Mouse (Mus musculus) lung, embryonic 16.5 days (tissue): ENCODE data around the gene Kazn. TPM values are rescaled to one million over a fixed set of nuclear protein-coding genes. Genes with fewer than 3 reads are reported as not detected.

Experiments used
- ATAC-seq: fragments of 200-750 bp; cut with Nextera tagmentation; 2 replicates; pipeline ENCODE4 v1.8.0; 2017; ENCODE audit warnings: low read depth, mild to moderate bottlenecking, moderate library complexity
- H3K27ac ChIP-seq: fragments of 300-500 bp; sonication (generic); 2 replicates; pipeline ENCODE4 v1.5.1; 2014; ENCODE audit warnings: mild to moderate bottlenecking, control low read depth, low read length
- H3K27me3 ChIP-seq: fragments of 300-500 bp; sonication (generic); 2 replicates; pipeline ENCODE4 v1.6.1; 2014; ENCODE audit warnings: low read depth, low read length, mixed read lengths; ENCODE audit not compliant: control insufficient read depth, insufficient read depth
- H3K36me3 ChIP-seq: fragments of 300-500 bp; sonication (generic); 2 replicates; pipeline ENCODE4 v1.6.1; 2014; ENCODE audit warnings: low read length; ENCODE audit not compliant: control insufficient read depth, insufficient read depth
- H3K4me1 ChIP-seq: fragments of 300-500 bp; sonication (generic); replicated peaks from 2 replicates; pipeline ENCODE4 v1.6.1; 2014; ENCODE audit warnings: low read length, mixed read lengths; ENCODE audit not compliant: control insufficient read depth, insufficient read depth
- H3K4me2 ChIP-seq: fragments of 300-500 bp; sonication (generic); 2 replicates; pipeline ENCODE4 v1.6.1; 2014; ENCODE audit warnings: low read depth, low read length, control low read depth
- H3K4me3 ChIP-seq: fragments of 300-500 bp; sonication (generic); 2 replicates; pipeline ENCODE4 v1.5.1; 2014; ENCODE audit warnings: mild to moderate bottlenecking, low read length, control low read depth
- H3K9ac ChIP-seq: fragments of 300-500 bp; sonication (generic); 2 replicates; pipeline ENCODE4 v1.6.1; 2014; ENCODE audit warnings: low read length, control low read depth
- H3K9me3 ChIP-seq: fragments of 300-500 bp; sonication (generic); 2 replicates; pipeline ENCODE4 v1.6.1; 2016; ENCODE audit warnings: low read length; ENCODE audit not compliant: control insufficient read depth
- WGBS: fragments of 180-500 bp; shearing (Covaris S2); extraction: QIAGEN DNeasy Blood & Tissue Kit; methylation state at CpG from one replicate; pipeline ENCODE4 v1.1.7; 2014; 5-methylcytosine and 5-hydroxymethylcytosine counted together
- polyA plus RNA-seq: library from polyadenylated mRNA; unstranded; fragments of >200 nt; fragmentation: Nextera tagmentation; extraction: Ambion mirVana; gene quantifications from 2 replicates; pipeline ENCODE4 v1.2.1, GENCODE M21; 2015

The Kazn gene
- polyA plus RNA-seq, 1 experiment from 2014 or later: 11.4 TPM

- ATAC-seq: no peak
- WGBS: 43% methylated on average over 12 of the region's 12 CpGs
- 0 out of 2 replicates have a peak, but pooled peaks cover 2% of the 10 kb centered on the region for H3K36me3 ChIP-seq
- no peak overlapping the region for H3K4me2 ChIP-seq
- peaks cover 10% of the 10 kb centered on the region for H3K4me1 ChIP-seq
- H3K9me3 ChIP-seq: no peaks in the 10 kb centered on the region
- H3K27me3 ChIP-seq: no peaks in the 10 kb centered on the region
- no peak overlapping the region for H3K27ac ChIP-seq
- H3K4me3 ChIP-seq: no peak overlapping the region
- H3K9ac ChIP-seq: no peak overlapping the region
Observed at GRCm38 (mm10) chr4:142103081-142103671, 136.0 kb downstream of the Kazn start.

- H3K9me3 ChIP-seq: no peaks in the 10 kb centered on the region
- WGBS: 7% methylated on average over 8 of the region's 8 CpGs
- H3K4me3 ChIP-seq: 0 out of 2 replicates have a peak overlapping the region, but pooled peaks have one; percentile 18
- no peaks in the 10 kb centered on the region for H3K27me3 ChIP-seq
- H3K27ac ChIP-seq: peak overlapping the region; percentile 80; the same call in 1 of the 2 replicates
- H3K9ac ChIP-seq: 0 out of 2 replicates have a peak overlapping the region, but pooled peaks have one; percentile 8
- H3K36me3 ChIP-seq: no peaks in the 10 kb centered on the region
- peak; percentile 63 for ATAC-seq
- H3K4me2 ChIP-seq: peak overlapping the region; percentile 51
- H3K4me1 ChIP-seq: peaks cover 25% of the 10 kb centered on the region
Observed at GRCm38 (mm10) chr4:142098303-142098702, 140.9 kb downstream of the Kazn start.

- WGBS: 6% methylated on average over 5 of the region's 5 CpGs
- Histone ChIP-seq H3K36me3 (no peaks in the 10 kb centered on the region), H3K9me3 (no peaks in the 10 kb centered on the region), H3K27ac (peak overlapping the region; percentile 80), H3K4me1 (peaks cover 22% of the 10 kb centered on the region), H3K4me3 (0 out of 2 replicates have a peak overlapping the region, but pooled peaks have one; percentile 18), H3K27me3 (no peaks in the 10 kb centered on the region), H3K9ac (no peak overlapping the region), H3K4me2 (peak overlapping the region; percentile 51)
- ATAC-seq: peak; percentile 85
Observed at GRCm38 (mm10) chr4:142097871-142098270, 141.3 kb downstream of the Kazn start.

DNA sequence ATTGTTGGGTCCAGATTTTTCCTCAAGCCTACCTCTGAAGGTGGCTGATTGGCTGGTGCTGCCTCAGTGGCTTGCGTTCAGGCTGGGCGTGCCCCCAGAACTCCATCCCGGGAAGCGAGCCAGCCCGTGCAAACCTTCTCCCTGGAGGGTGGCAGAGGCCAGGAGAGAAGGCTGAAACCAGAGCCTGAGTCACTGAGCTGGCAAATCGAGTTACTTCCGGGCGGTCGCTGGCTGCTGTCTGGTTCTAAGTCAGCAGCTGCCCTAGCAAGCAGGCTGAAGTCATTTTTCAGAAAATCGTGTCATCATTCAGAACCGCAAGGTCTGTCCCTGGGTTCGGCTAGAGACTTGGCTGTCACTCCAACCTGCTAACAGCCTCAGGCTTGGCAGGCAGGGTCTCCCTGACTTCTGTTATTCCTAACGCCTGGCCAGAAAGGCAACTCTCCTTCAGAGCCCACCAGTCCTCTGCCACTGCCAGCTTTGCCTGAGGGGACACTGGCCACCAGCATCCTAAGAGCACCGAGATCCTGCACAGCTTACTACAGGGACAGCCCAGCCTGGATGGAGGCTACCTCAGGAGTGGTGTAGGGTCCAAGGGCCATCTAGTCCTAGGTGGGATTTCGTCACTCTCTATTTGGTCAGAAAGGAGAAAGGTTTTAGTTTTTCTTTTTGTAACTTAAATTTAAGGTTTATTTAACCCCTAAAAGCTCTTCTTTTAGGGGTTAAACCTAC, 143.5 kb downstream of the Kazn start:
- no peak overlapping the region for H3K27ac ChIP-seq
- ATAC-seq: peak; percentile 21; the same call in 1 of the 2 replicates

DNA sequence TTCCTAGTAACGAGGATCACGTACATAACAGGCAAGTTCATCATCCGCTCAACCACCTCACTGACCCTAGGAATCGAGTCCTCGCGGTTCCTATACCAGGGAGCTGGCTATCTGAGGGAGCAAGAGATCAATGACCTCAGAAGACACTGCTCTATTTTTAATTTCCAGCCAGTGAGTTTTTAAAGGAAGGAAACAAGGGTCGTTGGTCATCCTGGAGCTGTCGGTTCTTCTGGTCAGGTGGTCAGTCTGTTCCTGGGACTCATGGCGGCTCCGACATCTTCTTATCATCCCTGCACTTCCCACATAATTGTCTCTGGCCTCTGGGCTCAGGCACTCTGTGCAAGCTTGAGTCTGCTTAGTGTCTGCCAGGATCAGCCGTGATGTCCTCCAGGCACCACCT, 144.8 kb downstream of the Kazn start:
- no peak overlapping the region for H3K4me3 ChIP-seq
- WGBS: 72% methylated on average over 11 of the region's 11 CpGs
- H3K4me1 ChIP-seq: peaks cover 20% of the 10 kb centered on the region
- no peak overlapping the region for H3K4me2 ChIP-seq
- H3K9ac ChIP-seq: no peak overlapping the region
- no peaks in the 10 kb centered on the region for H3K36me3 ChIP-seq
- H3K9me3 ChIP-seq: no peaks in the 10 kb centered on the region
- no peak for ATAC-seq
- H3K27ac ChIP-seq: no peak overlapping the region
- no peaks in the 10 kb centered on the region for H3K27me3 ChIP-seq

More for the DNA sequence above, 143.5 kb downstream of the Kazn start:
- Histone ChIP-seq H3K36me3 (no peaks in the 10 kb centered on the region), H3K4me1 (peaks cover 20% of the 10 kb centered on the region), H3K4me3 (no peak overlapping the region), H3K27me3 (no peaks in the 10 kb centered on the region), H3K9me3 (no peaks in the 10 kb centered on the region), H3K9ac (no peak overlapping the region), H3K4me2 (no peak overlapping the region)
- WGBS: 48% methylated on average over 15 of the region's 15 CpGs

GRCm38 (mm10) chr4:142091100-142091499, 148.1 kb downstream of the Kazn start:
- H3K27ac ChIP-seq: no peak overlapping the region
- H3K27me3 ChIP-seq: no peaks in the 10 kb centered on the region
- peaks cover 6% of the 10 kb centered on the region; the same call in 1 of the 2 replicates for H3K4me1 ChIP-seq
- H3K9ac ChIP-seq: no peak overlapping the region
- ATAC-seq: no peak
- H3K4me2 ChIP-seq: no peak overlapping the region
- no peaks in the 10 kb centered on the region for H3K36me3 ChIP-seq
- WGBS: 60% methylated on average over 2 of the region's 2 CpGs
- no peaks in the 10 kb centered on the region for H3K9me3 ChIP-seq
- H3K4me3 ChIP-seq: no peak overlapping the region

DNA sequence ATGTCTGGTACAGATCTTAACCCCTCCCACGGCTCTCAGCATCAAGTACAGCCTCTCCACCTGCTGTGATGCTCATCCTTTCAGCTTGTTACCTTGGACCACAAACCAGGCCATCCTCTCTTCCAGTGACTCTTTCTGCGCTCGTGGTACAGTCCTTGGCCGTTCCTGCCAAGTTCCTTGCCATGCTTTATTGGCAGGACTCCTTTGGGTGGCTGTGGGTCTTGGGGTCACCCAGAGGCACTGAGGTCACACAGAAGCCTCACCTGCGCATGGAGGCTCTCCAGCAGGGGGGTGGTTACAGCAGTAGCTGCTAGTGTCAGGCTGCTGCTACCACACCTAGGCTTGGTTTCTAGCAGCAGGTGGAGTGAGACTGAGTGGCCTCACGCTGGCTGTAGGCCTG, 149.2 kb downstream of the Kazn start:
- H3K9me3 ChIP-seq: no peaks in the 10 kb centered on the region
- no peak overlapping the region for H3K9ac ChIP-seq
- no peaks in the 10 kb centered on the region; the same call in 1 of the 2 replicates for H3K4me1 ChIP-seq
- H3K4me3 ChIP-seq: no peak overlapping the region
- H3K27me3 ChIP-seq: no peaks in the 10 kb centered on the region
- ATAC-seq: no peak
- no peak overlapping the region for H3K4me2 ChIP-seq
- H3K36me3 ChIP-seq: no peaks in the 10 kb centered on the region
- 70% methylated on average over 6 of the region's 6 CpGs for WGBS
- no peak overlapping the region for H3K27ac ChIP-seq

DNA sequence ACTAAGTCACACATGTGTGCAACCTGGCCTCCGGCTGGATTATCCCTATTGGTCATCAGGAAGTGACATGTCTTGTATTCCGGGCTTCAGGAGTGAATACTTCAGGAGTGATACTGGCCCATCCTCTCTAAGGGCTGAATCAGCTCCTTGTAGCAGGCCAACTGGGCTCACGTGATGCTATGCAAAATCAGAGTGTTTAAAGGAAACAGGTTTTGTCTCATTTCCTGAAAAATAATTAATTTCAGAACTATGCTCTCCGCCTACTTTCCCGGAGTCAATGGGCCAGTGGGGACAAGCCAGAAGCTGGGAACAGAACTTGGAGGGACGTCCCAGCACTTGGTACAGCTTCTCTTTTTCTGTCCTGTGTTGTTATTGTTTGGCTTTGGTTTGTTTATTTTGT, 150.4 kb downstream of the Kazn start:
- H3K27me3 ChIP-seq: no peaks in the 10 kb centered on the region
- H3K4me3 ChIP-seq: no peak overlapping the region
- no peak overlapping the region for H3K27ac ChIP-seq
- no peak overlapping the region for H3K4me2 ChIP-seq
- 53% methylated on average over 6 of the region's 6 CpGs for WGBS
- no peaks in the 10 kb centered on the region for H3K9me3 ChIP-seq
- no peaks in the 10 kb centered on the region for H3K36me3 ChIP-seq
- H3K4me1 ChIP-seq: no peaks in the 10 kb centered on the region; the same call in 1 of the 2 replicates
- ATAC-seq: no peak
- H3K9ac ChIP-seq: no peak overlapping the region

GRCm38 (mm10) chr4:142088409-142088808, 150.8 kb downstream of the Kazn start:
- H3K27ac ChIP-seq: no peak overlapping the region
- H3K9me3 ChIP-seq: no peaks in the 10 kb centered on the region
- H3K27me3 ChIP-seq: no peaks in the 10 kb centered on the region
- H3K36me3 ChIP-seq: no peaks in the 10 kb centered on the region
- no peak overlapping the region for H3K4me3 ChIP-seq
- 41% methylated on average over 4 of the region's 4 CpGs for WGBS
- no peak overlapping the region for H3K4me2 ChIP-seq
- peaks cover 2% of the 10 kb centered on the region for H3K4me1 ChIP-seq
- ATAC-seq: no peak
- no peak overlapping the region for H3K9ac ChIP-seq
